Mouse (Mus musculus) layer of hippocampus, adult 9-10 months (tissue): ENCODE data around the gene Wbp11.
"Not testable (repeated sequence)": the region's sequence is repeated elsewhere in the genome, so short reads cannot be mapped to it uniquely, and the experiment has no call there.

Source experiments
- DNase-seq: peaks from one replicate; pipeline ENCODE4 v3.0.0; 2022; ENCODE audit warnings: low spot score

The Wbp11 gene

GRCm38 (mm10) chr6:136803093-136803738, 24.8 kb downstream of the Wbp11 start:
- no peak for DNase-seq

GRCm38 (mm10) chr6:136801274-136801673, 26.8 kb downstream of the Wbp11 start:
- DNase-seq: no peak

- no peak for DNase-seq
Measured at GRCm38 (mm10) chr6:136800710-136801109, 27.3 kb downstream of the Wbp11 start.

- DNase-seq: not testable (repeated sequence)
Measured at GRCm38 (mm10) chr6:136797874-136798693, 29.9 kb downstream of the Wbp11 start.

- DNase-seq: no peak
Measured at GRCm38 (mm10) chr6:136795850-136796249, 32.2 kb downstream of the Wbp11 start.

GRCm38 (mm10) chr6:136795110-136795509, 32.9 kb downstream of the Wbp11 start:
- DNase-seq: no peak

- no peak for DNase-seq
Measured at GRCm38 (mm10) chr6:136793831-136794525, 34.1 kb downstream of the Wbp11 start.

GRCm38 (mm10) chr6:136792884-136793758, 34.9 kb downstream of the Wbp11 start:
- DNase-seq: no peak

- no peak for DNase-seq
Measured at GRCm38 (mm10) chr6:136789391-136789971, 38.6 kb downstream of the Wbp11 start.

GRCm38 (mm10) chr6:136782761-136783160, 45.3 kb downstream of the Wbp11 start:
- no peak for DNase-seq

GRCm38 (mm10) chr6:136782146-136782545, 45.9 kb downstream of the Wbp11 start:
- DNase-seq: no peak

- no peak for DNase-seq
Measured at GRCm38 (mm10) chr6:136781377-136781986, 46.6 kb downstream of the Wbp11 start, which contains the start of gene Gucy2c. Gucy2c (minus strand) TSS chr6:136781765.

GRCm38 (mm10) chr6:136776392-136776791, 51.6 kb downstream of the Wbp11 start:
- DNase-seq: no peak

- no peak for DNase-seq
Measured at GRCm38 (mm10) chr6:136769859-136770258, 58.2 kb downstream of the Wbp11 start.

- DNase-seq: no peak
Measured at GRCm38 (mm10) chr6:136769143-136769542, 58.9 kb downstream of the Wbp11 start.

GRCm38 (mm10) chr6:136763912-136764311, 64.1 kb downstream of the Wbp11 start:
- DNase-seq: no peak
